Mouse (Mus musculus): Measurements from ENCODE around the gene Rnf103. TPM values are rescaled to one million over a fixed set of nuclear protein-coding genes. Genes with fewer than 3 reads are reported as not detected.
"Not testable (repeated sequence)": the region's sequence is repeated elsewhere in the genome, so short reads cannot be mapped to it uniquely, and the experiment has no call there.

Gene Rnf103
- polyA plus RNA-seq (2014; fragmentation: Nextera tagmentation; extraction: Ambion mirVana), result 18.6 and 19.4 TPM in 2 replicates

DNA sequence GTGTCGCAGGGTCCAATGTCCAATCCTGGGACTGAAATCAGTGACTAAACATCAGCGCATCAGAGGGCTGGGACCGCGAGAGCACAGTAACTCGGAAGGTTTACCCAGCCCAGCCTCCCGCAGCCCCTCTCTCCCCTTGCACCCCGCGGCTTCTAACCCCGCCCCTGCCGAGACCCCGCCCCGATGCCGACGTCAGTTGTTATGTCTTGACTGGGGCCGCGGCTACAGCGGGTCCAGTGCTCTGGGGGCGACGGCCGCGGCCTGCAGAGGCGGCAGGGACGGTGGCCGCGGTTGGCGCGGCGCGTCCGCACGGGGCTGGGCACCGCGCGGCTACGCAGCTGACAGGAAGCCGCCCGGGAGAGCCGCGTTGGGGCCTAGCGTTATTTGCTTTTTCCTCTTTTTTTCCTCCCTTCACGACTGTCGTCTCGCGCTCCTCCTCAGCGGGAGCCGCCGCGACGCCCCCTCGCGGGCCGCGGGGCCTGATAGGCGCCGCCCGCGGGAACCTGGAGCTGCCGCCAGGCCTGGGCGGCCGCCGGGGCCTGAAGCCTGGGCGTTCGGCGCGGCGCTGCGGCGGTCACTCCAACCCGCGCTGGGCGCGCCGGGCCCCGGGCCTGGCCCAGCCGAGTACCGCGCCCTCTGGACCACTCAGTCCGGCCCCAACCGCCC is at the start of gene Rnf103:
Gene Rnf103 (plus strand): TSS at position 220 of the 666 bp plus-strand sequence.
- Histone ChIP-seq H3K4me2 (ENCODE audit: low read depth) (peak within 1 kb of the TSS; percentile 77), H3K36me3 (ENCODE audit: control insufficient read depth, insufficient read depth, low read length) (no peaks in the 10 kb centered on the region), H3K4me1 (ENCODE audit: control insufficient read depth, insufficient read depth, low read length) (0 out of 2 replicates have a peak, but pooled peaks cover 3% of the 10 kb centered on the region), H3K4me3 (ENCODE audit: low read depth, low read length) (peak within 1 kb of the TSS; percentile 85), H3K27me3 (ENCODE audit: control insufficient read depth, insufficient read depth, low read length) (no peaks in the 10 kb centered on the region), H3K27ac (ENCODE audit: low read depth, low read length) (peak within 1 kb of the TSS; percentile 98), H3K9me3 (ENCODE audit: control insufficient read depth, low read length) (no peaks in the 10 kb centered on the region), H3K9ac (ENCODE audit: low read length) (peak within 1 kb of the TSS; percentile 98)
- ATAC-seq (ENCODE audit: insufficient read depth, low FRiP score, low TSS enrichment) (peak; percentile 95), DNase-seq (ENCODE audit: low spot score) (peak; percentile 97)
- WGBS, result under 1% methylated on average over 52 of the region's 79 CpGs

DNA sequence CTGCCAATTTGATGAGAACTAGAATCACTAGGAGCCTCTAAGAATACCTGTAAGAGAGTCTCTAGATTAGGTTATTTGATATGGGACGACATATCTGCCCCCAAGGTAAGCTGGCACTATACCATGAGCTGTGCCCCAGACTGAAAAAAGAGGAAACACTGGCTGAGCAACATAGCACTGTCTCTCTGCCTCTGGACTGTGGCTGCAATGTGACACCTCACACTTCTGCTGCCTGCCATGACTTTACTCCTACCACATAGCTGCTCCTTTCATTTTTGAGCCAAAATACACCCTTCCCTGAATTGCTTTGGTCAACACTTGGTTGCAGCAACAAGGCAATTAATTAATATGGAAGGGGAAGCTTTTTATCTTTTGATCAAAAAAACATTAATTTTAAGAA is 48.9 kb upstream of the Rnf103 start:
- ATAC-seq (ENCODE audit: insufficient read depth, low FRiP score, low TSS enrichment) (no peak), DNase-seq (ENCODE audit: low spot score) (no peak)
- Histone ChIP-seq H3K4me1 (ENCODE audit: control insufficient read depth, insufficient read depth, low read length) (no peaks in the 10 kb centered on the region; the same call in 1 of the 2 replicates), H3K27ac (ENCODE audit: low read depth, low read length) (no peak overlapping the region), H3K36me3 (ENCODE audit: control insufficient read depth, insufficient read depth, low read length) (no peaks in the 10 kb centered on the region), H3K9me3 (ENCODE audit: control insufficient read depth, low read length) (no peaks in the 10 kb centered on the region), H3K4me3 (ENCODE audit: low read depth, low read length) (no peak overlapping the region), H3K4me2 (ENCODE audit: low read depth) (no peak overlapping the region), H3K27me3 (ENCODE audit: control insufficient read depth, insufficient read depth, low read length) (no peaks in the 10 kb centered on the region), H3K9ac (ENCODE audit: low read length) (no peak overlapping the region)
- WGBS, result 65% methylated on average over 1 of the region's 1 CpGs

DNA sequence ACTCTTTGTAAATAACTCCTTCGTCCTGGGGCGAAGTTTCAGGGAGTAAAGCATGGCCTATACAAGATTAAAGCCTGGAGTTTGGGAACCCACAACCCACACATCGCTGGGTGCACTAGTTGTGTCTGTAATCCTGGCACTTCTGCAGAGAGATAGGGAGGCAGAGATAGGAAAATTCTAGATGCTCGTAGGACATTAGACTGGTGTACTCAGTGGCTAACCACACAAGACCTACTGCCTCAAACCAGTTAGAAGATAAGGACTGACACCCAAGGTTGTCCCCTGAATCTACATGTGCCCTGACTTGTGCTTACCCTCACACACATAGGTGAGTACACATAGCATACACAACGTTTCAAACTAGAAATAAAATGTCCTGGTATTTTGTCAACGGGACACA is 48.1 kb upstream of the Rnf103 start:
- no peak overlapping the region for H3K9ac ChIP-seq (ENCODE audit: low read length)
- 83% methylated on average over 6 of the region's 6 CpGs for WGBS
- DNase-seq (ENCODE audit: low spot score) (no peak), ATAC-seq (ENCODE audit: insufficient read depth, low FRiP score, low TSS enrichment) (no peak)
- no peak overlapping the region for H3K27ac ChIP-seq (ENCODE audit: low read depth, low read length)
- no peaks in the 10 kb centered on the region; the same call in 1 of the 2 replicates for H3K4me1 ChIP-seq (ENCODE audit: control insufficient read depth, insufficient read depth, low read length)
- H3K27me3 ChIP-seq (ENCODE audit: control insufficient read depth, insufficient read depth, low read length), result no peaks in the 10 kb centered on the region
- H3K36me3 ChIP-seq (ENCODE audit: control insufficient read depth, insufficient read depth, low read length), result no peaks in the 10 kb centered on the region
- H3K4me3 ChIP-seq (ENCODE audit: low read depth, low read length), result no peak overlapping the region
- H3K4me2 ChIP-seq (ENCODE audit: low read depth), result no peak overlapping the region
- no peaks in the 10 kb centered on the region for H3K9me3 ChIP-seq (ENCODE audit: control insufficient read depth, low read length)

DNA sequence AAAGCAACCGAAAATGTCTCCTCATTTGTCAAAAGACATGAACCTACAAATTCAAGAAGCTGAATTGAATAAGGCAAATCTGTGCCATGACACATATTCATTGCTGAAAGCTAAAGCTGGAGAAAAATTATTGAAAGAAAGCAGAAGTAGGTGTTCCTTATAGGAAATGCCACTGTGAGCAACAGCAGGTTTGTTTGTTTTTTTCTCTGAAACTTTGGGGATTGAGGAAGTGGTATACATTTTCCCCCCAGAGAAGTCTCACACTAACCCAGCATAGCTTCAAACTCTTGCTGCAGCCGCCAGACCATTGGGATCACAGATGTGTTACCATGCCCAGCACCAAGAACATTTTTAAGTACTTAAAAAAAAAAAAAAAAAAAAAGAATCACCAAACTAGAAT is 40.9 kb upstream of the Rnf103 start:
- Histone ChIP-seq H3K4me1 (ENCODE audit: control insufficient read depth, insufficient read depth, low read length) (no peaks in the 10 kb centered on the region), H3K4me3 (ENCODE audit: low read depth, low read length) (no peak overlapping the region)
- no peak for ATAC-seq (ENCODE audit: insufficient read depth, low FRiP score, low TSS enrichment)

DNA sequence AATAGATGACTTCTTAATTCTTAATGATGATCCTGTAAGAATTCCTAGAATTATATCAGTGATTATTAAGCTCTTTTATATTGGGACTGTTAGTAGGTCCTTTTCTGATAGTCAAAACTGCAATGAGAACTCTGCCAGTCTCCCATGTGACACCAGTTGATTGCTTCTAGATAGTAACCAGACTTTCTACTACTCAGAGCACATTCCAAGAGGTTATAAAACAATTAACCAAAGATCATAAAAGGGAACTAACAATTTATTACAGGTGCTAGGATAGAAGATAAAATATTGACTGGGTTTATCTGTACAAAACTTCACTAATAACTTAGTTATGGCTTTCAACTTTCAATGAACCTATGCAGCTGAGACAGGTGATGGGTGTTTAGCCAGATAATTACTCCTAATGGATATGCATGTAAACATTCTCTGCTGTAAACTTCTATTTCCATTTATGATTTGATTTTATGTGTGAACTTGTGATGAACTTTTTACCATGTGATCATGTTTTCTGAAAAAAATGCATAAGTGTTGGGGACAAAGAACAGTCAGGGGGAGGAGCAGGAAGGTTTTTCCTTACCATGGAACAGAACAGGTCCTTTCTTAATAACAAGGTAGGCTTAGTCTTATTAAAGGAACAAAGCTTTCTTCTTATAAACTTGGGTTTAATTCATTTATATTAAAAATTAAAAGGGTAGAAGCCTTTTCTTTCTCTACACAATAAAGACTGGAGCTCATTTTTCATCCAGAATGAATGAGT is 39.5 kb upstream of the Rnf103 start:
- not testable (repeated sequence) for ATAC-seq (ENCODE audit: insufficient read depth, low FRiP score, low TSS enrichment); H3K27ac ChIP-seq (ENCODE audit: low read depth, low read length); H3K4me2 ChIP-seq (ENCODE audit: low read depth); H3K27me3 ChIP-seq (ENCODE audit: control insufficient read depth, insufficient read depth, low read length); H3K9ac ChIP-seq (ENCODE audit: low read length); H3K4me3 ChIP-seq (ENCODE audit: low read depth, low read length); H3K9me3 ChIP-seq (ENCODE audit: control insufficient read depth, low read length); H3K4me1 ChIP-seq (ENCODE audit: control insufficient read depth, insufficient read depth, low read length); H3K36me3 ChIP-seq (ENCODE audit: control insufficient read depth, insufficient read depth, low read length); DNase-seq (ENCODE audit: low spot score)

More for the DNA sequence above, 40.9 kb upstream of the Rnf103 start:
- Histone ChIP-seq H3K36me3 (ENCODE audit: control insufficient read depth, insufficient read depth, low read length) (no peaks in the 10 kb centered on the region), H3K9me3 (ENCODE audit: control insufficient read depth, low read length) (no peaks in the 10 kb centered on the region), H3K4me2 (ENCODE audit: low read depth) (no peak overlapping the region), H3K27ac (ENCODE audit: low read depth, low read length) (no peak overlapping the region), H3K27me3 (ENCODE audit: control insufficient read depth, insufficient read depth, low read length) (no peaks in the 10 kb centered on the region), H3K9ac (ENCODE audit: low read length) (no peak overlapping the region)
- 88% methylated on average over 2 of the region's 2 CpGs for WGBS
- no peak for DNase-seq (ENCODE audit: low spot score)

DNA sequence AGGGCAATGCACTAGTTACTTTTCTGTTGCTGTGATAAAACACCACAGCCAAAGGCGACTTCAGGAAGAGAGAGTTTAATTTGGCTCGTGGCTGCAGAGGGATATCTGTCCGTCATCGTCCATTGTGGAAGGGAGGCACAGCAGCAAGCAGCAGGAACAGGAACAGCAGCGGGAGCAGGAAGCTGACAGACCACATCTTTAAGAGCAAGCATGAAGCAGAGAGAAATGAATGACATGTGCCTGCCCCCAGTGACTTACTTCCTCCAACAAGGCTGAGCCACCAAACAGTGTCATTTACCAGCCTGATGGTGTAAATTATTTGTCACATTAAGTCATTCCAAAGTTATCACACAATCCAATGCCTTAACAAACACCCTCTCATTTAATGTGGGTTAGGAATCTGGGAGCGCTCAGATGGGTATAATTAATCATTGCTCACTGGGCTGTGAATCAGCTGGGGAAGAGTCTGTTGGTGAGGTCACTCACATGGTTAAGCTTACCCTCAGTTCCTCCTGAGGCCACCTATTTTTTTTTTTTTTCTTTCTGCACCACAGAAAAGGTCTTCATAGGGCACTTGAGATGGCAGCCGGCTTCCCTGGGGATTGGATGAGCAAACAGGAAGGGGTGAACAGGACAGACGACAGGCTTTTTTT is 35.6 kb upstream of the Rnf103 start:
- Histone ChIP-seq H3K4me1 (ENCODE audit: control insufficient read depth, insufficient read depth, low read length) (no peaks in the 10 kb centered on the region), H3K27ac (ENCODE audit: low read depth, low read length) (no peak overlapping the region), H3K4me2 (ENCODE audit: low read depth) (no peak overlapping the region), H3K36me3 (ENCODE audit: control insufficient read depth, insufficient read depth, low read length) (no peaks in the 10 kb centered on the region), H3K9me3 (ENCODE audit: control insufficient read depth, low read length) (no peaks in the 10 kb centered on the region), H3K9ac (ENCODE audit: low read length) (no peak overlapping the region), H3K4me3 (ENCODE audit: low read depth, low read length) (no peak overlapping the region), H3K27me3 (ENCODE audit: control insufficient read depth, insufficient read depth, low read length) (no peaks in the 10 kb centered on the region)
- DNase-seq (ENCODE audit: low spot score) (no peak), ATAC-seq (ENCODE audit: insufficient read depth, low FRiP score, low TSS enrichment) (no peak)
- WGBS, result 76% methylated on average over 8 of the region's 8 CpGs

DNA sequence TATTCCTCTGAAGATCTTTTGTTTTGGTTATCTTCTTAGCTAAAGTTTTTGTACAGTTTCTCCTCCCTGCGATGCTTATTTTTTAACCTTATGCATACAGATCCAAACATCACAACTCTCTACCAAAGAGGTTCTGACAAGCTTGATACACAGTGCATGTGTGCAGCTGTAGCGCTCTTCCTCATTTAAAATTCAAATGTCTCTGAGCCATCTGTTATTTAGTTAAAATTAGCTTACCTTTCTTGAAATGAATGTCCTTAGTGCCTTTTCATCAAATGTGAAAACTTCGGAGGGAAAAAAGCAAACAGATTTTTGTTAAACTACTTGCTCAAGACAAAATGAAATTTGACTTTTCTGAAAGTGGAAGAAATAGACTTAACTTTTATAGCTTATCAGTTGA is 28.5 kb upstream of the Rnf103 start:
- H3K4me1 ChIP-seq (ENCODE audit: control insufficient read depth, insufficient read depth, low read length), result no peaks in the 10 kb centered on the region
- no peak overlapping the region for H3K4me3 ChIP-seq (ENCODE audit: low read depth, low read length)
- H3K9ac ChIP-seq (ENCODE audit: low read length), result no peak overlapping the region
- H3K27ac ChIP-seq (ENCODE audit: low read depth, low read length), result no peak overlapping the region
- H3K9me3 ChIP-seq (ENCODE audit: control insufficient read depth, low read length), result no peaks in the 10 kb centered on the region
- no peaks in the 10 kb centered on the region for H3K27me3 ChIP-seq (ENCODE audit: control insufficient read depth, insufficient read depth, low read length)
- WGBS, result 88% methylated on average over 3 of the region's 3 CpGs
- H3K36me3 ChIP-seq (ENCODE audit: control insufficient read depth, insufficient read depth, low read length), result no peaks in the 10 kb centered on the region
- no peak overlapping the region for H3K4me2 ChIP-seq (ENCODE audit: low read depth)
- ATAC-seq (ENCODE audit: insufficient read depth, low FRiP score, low TSS enrichment), result no peak
- no peak for DNase-seq (ENCODE audit: low spot score)

DNA sequence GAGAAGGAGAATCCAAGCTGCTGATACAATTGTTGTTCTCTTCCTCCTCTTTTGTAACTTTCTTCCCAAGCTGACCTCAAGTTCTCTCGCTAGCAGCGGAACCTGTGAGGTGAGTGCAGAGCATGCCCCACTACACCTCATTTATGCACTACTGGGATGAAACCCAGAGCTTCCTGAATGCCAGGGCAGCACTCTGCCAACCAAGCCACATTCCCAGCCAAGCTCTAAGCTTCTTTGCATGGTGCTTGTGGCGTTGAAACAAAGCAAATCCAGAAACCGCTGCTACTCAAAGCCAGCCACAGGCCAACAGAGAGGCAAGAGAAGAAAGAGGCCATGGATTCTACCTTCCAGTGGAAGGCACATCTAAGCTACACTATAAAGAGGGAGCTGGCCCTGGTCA is 25.9 kb upstream of the Rnf103 start:
- WGBS, result 84% methylated on average over 4 of the region's 4 CpGs

More for the DNA sequence above, 25.9 kb upstream of the Rnf103 start:
- H3K4me1 ChIP-seq (ENCODE audit: control insufficient read depth, insufficient read depth, low read length), result no peaks in the 10 kb centered on the region
- no peaks in the 10 kb centered on the region for H3K36me3 ChIP-seq (ENCODE audit: control insufficient read depth, insufficient read depth, low read length)
- no peaks in the 10 kb centered on the region for H3K27me3 ChIP-seq (ENCODE audit: control insufficient read depth, insufficient read depth, low read length)
- H3K4me2 ChIP-seq (ENCODE audit: low read depth), result no peak overlapping the region
- DNase-seq (ENCODE audit: low spot score) (no peak), ATAC-seq (ENCODE audit: insufficient read depth, low FRiP score, low TSS enrichment) (no peak)
- no peak overlapping the region for H3K27ac ChIP-seq (ENCODE audit: low read depth, low read length)
- no peaks in the 10 kb centered on the region for H3K9me3 ChIP-seq (ENCODE audit: control insufficient read depth, low read length)
- H3K4me3 ChIP-seq (ENCODE audit: low read depth, low read length), result no peak overlapping the region
- no peak overlapping the region; the same call in 1 of the 2 replicates for H3K9ac ChIP-seq (ENCODE audit: low read length)
